ENCODE assay signal across 29 mouse cellular contexts in the genomic region with DNA sequence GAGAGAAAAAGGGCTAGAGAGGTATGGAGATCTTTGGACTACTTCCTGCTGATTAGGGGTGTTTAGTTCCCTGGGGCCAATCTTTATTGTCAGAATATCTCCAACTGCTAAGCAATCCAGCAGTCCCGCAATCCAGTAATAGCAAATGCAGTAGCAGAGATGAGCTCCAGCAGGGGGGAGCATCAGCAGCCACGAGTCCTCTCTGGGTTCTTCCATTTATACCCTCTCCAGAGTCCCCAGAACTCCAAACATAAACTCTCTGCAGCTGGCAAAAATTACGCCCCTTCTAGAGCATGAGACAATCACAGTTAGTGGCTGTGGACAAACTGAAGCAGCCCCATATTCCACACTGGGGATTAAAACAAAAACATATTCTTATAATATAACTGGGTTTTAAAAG. TPM values are rescaled to one million over a fixed set of nuclear protein-coding genes. Genes with fewer than 3 reads are reported as not detected.
A peak's percentile ranks its signal among the peaks of the same experiment; 100 is the strongest.
DNase-seq lines count a peak whose midpoint lies in the region; ATAC-seq and TF ChIP-seq lines count a peak whose summit lies in the region.
"Had no signal": no experiment of that assay in that cellular context is flagged by ENCODE, and none has a peak within 500 bp of the region (broad histone marks: within the 10 kb centered on the region; RNA-seq: fewer than 3 reads in every experiment).

No protein-coding gene starts in this region.

- H3K4me1 ChIP-seq in intestine, embryonic 15.5 days (replicated peaks) = no peaks in the 10 kb centered on the region
- H3K4me1 ChIP-seq in olfactory bulb, adult 2 months (ENCODE audit: control insufficient read depth, insufficient read depth, low read length) = peaks cover 23% of the 10 kb centered on the region
- H3K4me1 ChIP-seq in neural tube, embryonic 15.5 days = peaks cover 7% of the 10 kb centered on the region
- H3K4me1 ChIP-seq: heart, embryonic 12.5 days; hindbrain, embryonic 10.5 days; hindbrain, embryonic 13.5 days had no signal

- no peak for TF ChIP-seq POLR2A in olfactory bulb, adult 2 months (IDR thresholded peaks at IDR 0.05; ENCODE audit: insufficient read depth, low read depth, low read length)

- no peaks in the 10 kb centered on the region for H3K27me3 ChIP-seq in intestine, embryonic 15.5 days (replicated peaks)
- no peaks in the 10 kb centered on the region for H3K27me3 ChIP-seq in neural tube, embryonic 15.5 days (replicated peaks)
- H3K27me3 ChIP-seq: CH12.LX; embryonic facial prominence, embryonic 15.5 days; heart, embryonic 12.5 days; heart, embryonic 15.5 days; hindbrain, embryonic 13.5 days had no signal

- H3K27ac ChIP-seq in intestine, embryonic 15.5 days = peak overlapping the region; percentile 45; the same call in 1 of the 2 replicates
- H3K27ac ChIP-seq in olfactory bulb, adult 2 months (ENCODE audit: insufficient read depth, low read depth, low read length) = peak overlapping the region; percentile 79; the same call in 1 of the 2 replicates
- H3K27ac ChIP-seq in neural tube, embryonic 15.5 days (replicated peaks) = no peak overlapping the region
- H3K27ac ChIP-seq: embryonic facial prominence, embryonic 15.5 days; heart, embryonic 15.5 days; hindbrain, embryonic 10.5 days; hindbrain, embryonic 13.5 days had no signal

- TF ChIP-seq CTCF in olfactory bulb, adult 2 months (IDR thresholded peaks at IDR 0.05; ENCODE audit: insufficient read depth, low read depth, low read length) = no peak

- H3K9ac ChIP-seq in intestine, embryonic 15.5 days = no peak overlapping the region
- H3K9ac ChIP-seq in neural tube, embryonic 15.5 days (replicated peaks) = no peak overlapping the region
- H3K9ac ChIP-seq: embryonic facial prominence, embryonic 15.5 days; forebrain, postnatal 0 days; heart, embryonic 12.5 days; heart, embryonic 15.5 days; hindbrain, embryonic 13.5 days had no signal

- no peak overlapping the region for H3K4me2 ChIP-seq in intestine, embryonic 15.5 days (replicated peaks)
- H3K4me2 ChIP-seq in neural tube, embryonic 15.5 days = no peak overlapping the region
- H3K4me2 ChIP-seq: embryonic facial prominence, embryonic 15.5 days; heart, embryonic 12.5 days; heart, embryonic 15.5 days; hindbrain, embryonic 13.5 days had no signal

- peak; percentile 45 for ATAC-seq in frontal cortex, adult (ENCODE audit: low TSS enrichment)
- ATAC-seq in intestine, embryonic 15.5 days = peak; percentile 54; the same call in 1 of the 2 replicates
- no peak for ATAC-seq in neural tube, embryonic 15.5 days (ENCODE audit: low FRiP score)
- ATAC-seq: forebrain, embryonic 14.5 days; forebrain, postnatal 0 days; hindbrain, embryonic 16.5 days had no signal

- no peak for DNase-seq in frontal cortex, postnatal 36 days (ENCODE audit: low spot score in 2 of 2)
- DNase-seq in brain, adult 2 months (ENCODE audit: low read depth, low spot score) = peak; percentile 59
- no peak for DNase-seq in embryo, embryonic 10.5 days (ENCODE audit: low spot score)
- DNase-seq: adrenal gland, adult 2 months; adrenal gland, postnatal 14 days; B cell, adult 2 months; cerebellum, adult 18-20 months; cerebellum, adult 9-10 months; cerebellum, postnatal 14 days; embryo, embryonic 11 days; forebrain, postnatal 0 days; gastrocnemius, postnatal 10 days; gastrocnemius, postnatal 36 days; heart, postnatal 10 days; kidney, adult 11 months had no signal

- H3K4me3 ChIP-seq in intestine, embryonic 15.5 days (replicated peaks) = no peak overlapping the region
- no peak overlapping the region for H3K4me3 ChIP-seq in olfactory bulb, adult 2 months (ENCODE audit: insufficient read depth, low read depth, low read length)
- no peak overlapping the region for H3K4me3 ChIP-seq in neural tube, embryonic 15.5 days (replicated peaks)
- H3K4me3 ChIP-seq: embryonic facial prominence, embryonic 15.5 days; heart, embryonic 12.5 days; heart, embryonic 15.5 days; hindbrain, embryonic 10.5 days; hindbrain, embryonic 13.5 days had no signal

- no peaks in the 10 kb centered on the region for H3K9me3 ChIP-seq in intestine, embryonic 15.5 days
- no peaks in the 10 kb centered on the region for H3K9me3 ChIP-seq in neural tube, embryonic 15.5 days (replicated peaks)
- H3K9me3 ChIP-seq: embryonic facial prominence, embryonic 15.5 days; G1E; heart, embryonic 12.5 days; heart, embryonic 15.5 days; hindbrain, embryonic 10.5 days; hindbrain, embryonic 13.5 days had no signal

- WGBS in intestine, embryonic 15.5 days = 41% methylated on average over 3 of the region's 3 CpGs
- WGBS in olfactory bulb, adult 2 months = 22% methylated on average over 3 of the region's 3 CpGs
- 25% methylated on average over 3 of the region's 3 CpGs for WGBS in neural tube, embryonic 15.5 days

- H3K36me3 ChIP-seq in intestine, embryonic 15.5 days = no peaks in the 10 kb centered on the region
- H3K36me3 ChIP-seq in neural tube, embryonic 15.5 days = no peaks in the 10 kb centered on the region
- H3K36me3 ChIP-seq: embryonic facial prominence, embryonic 15.5 days; G1E; heart, embryonic 12.5 days; heart, embryonic 15.5 days; hindbrain, embryonic 10.5 days; hindbrain, embryonic 13.5 days had no signal

RNA-seq across cellular contexts. Expression of gene Ociad2, which starts 28.9 kb away (rescaled TPM):
- polyA plus RNA-seq in intestine, embryonic 15.5 days (2015; fragmentation: Nextera tagmentation; extraction: Ambion mirVana) = 192 and 216 TPM in 2 replicates
- 451 TPM in 1 of 2 replicates, not detected in the other for polyA plus RNA-seq in olfactory bulb, adult 2 months (2012; ENCODE audit: insufficient read depth, insufficient read length, low replicate concordance, missing spikeins)
- 25.4 and 35.8 TPM in 2 replicates for polyA plus RNA-seq in neural tube, embryonic 15.5 days (2015; fragmentation: Nextera tagmentation; extraction: Ambion mirVana)
- polyA plus RNA-seq: G1E had no signal

RNA-seq across cellular contexts. Expression of gene Cwh43, which starts 36.1 kb away (rescaled TPM):
- 0.15 and 0.20 TPM in 2 replicates for polyA plus RNA-seq in intestine, embryonic 15.5 days (2015; fragmentation: Nextera tagmentation; extraction: Ambion mirVana)
- not detected in 2 replicates for polyA plus RNA-seq in olfactory bulb, adult 2 months (2012; ENCODE audit: insufficient read depth, insufficient read length, low replicate concordance, missing spikeins)
- polyA plus RNA-seq in neural tube, embryonic 15.5 days (2015; fragmentation: Nextera tagmentation; extraction: Ambion mirVana) = 0.45 and 0.56 TPM in 2 replicates
- polyA plus RNA-seq: adrenal gland, adult 2 months; forebrain, embryonic 11.5 days; forebrain, embryonic 14.5 days; G1E; heart, embryonic 12.5 days; heart, embryonic 15.5 days; hindbrain, embryonic 10.5 days had no signal
